ENCODE assay signal across 14 mouse cellular contexts in the genomic region with DNA sequence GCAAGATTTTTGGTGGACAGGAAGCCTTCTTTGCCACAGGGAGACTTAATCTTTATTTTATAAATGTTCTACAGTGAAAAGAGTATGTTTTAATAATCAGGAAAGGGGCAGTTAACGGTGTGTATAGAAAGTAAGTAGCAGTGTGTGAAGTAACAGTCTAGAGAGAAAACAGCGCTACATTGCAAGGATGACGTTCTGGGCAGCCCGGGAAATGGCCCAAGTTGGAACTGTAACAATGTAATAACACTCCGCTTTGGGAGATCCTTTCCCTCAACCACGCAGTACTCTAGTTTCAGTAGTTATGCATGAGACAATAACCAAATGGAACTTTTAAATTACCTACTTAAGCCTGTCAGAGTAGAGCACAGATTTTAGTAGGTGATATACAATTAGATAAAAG.
A peak's percentile ranks its signal among the peaks of the same experiment; 100 is the strongest.
DNase-seq lines count a peak whose midpoint lies in the region; ATAC-seq lines count a peak whose summit lies in the region.
"Had no signal": no experiment of that assay in that cellular context is flagged by ENCODE, and none has a peak within 500 bp of the region (broad histone marks: within the 10 kb centered on the region; RNA-seq: fewer than 3 reads in every experiment).

No protein-coding gene starts in this region.

- DNase-seq in heart, postnatal 10 days: peak; percentile 27 to 36
- no peak for DNase-seq in heart, postnatal 25 days (ENCODE audit: low spot score)
- DNase-seq in midbrain, embryonic 10.5 days (ENCODE audit: low spot score): no peak
- no peak for DNase-seq in retina, embryonic 14.5 days (ENCODE audit: low spot score)

- intact Hi-C loops in heart, postnatal 10 days (cut with DNase I): loop anchor here (1.0 to 10.0 kb wide), 4 partner anchors 48 to 381 kb away; no protein-coding TSS in a partner anchor
- intact Hi-C loops in heart, postnatal 25 days (cut with DNase I): loop anchor here (1.0 to 5.0 kb wide), 3 partner anchors 76 to 383 kb away; no protein-coding TSS in a partner anchor

- WGBS in midbrain, embryonic 13.5 days: 70% methylated on average over 6 of the region's 6 CpGs
- 81% methylated on average over 6 of the region's 6 CpGs for WGBS in midbrain, embryonic 10.5 days
- 39% methylated on average over 6 of the region's 6 CpGs for WGBS in embryonic facial prominence, embryonic 15.5 days
- 53% methylated on average over 6 of the region's 6 CpGs for WGBS in midbrain, embryonic 16.5 days

- H3K4me3 ChIP-seq in midbrain, embryonic 13.5 days (replicated peaks): no peak overlapping the region
- H3K4me3 ChIP-seq in midbrain, embryonic 10.5 days: no peak overlapping the region
- H3K4me3 ChIP-seq in embryonic facial prominence, embryonic 15.5 days (replicated peaks): no peak overlapping the region
- H3K4me3 ChIP-seq in midbrain, embryonic 16.5 days (ENCODE audit: low read depth, low read length): no peak overlapping the region
- H3K4me3 ChIP-seq: embryonic facial prominence, embryonic 13.5 days; heart, embryonic 13.5 days had no signal

- H3K27ac ChIP-seq in midbrain, embryonic 13.5 days: peak overlapping the region; percentile 49; the same call in 1 of the 2 replicates
- H3K27ac ChIP-seq in midbrain, embryonic 10.5 days (replicated peaks): no peak overlapping the region
- no peak overlapping the region for H3K27ac ChIP-seq in embryonic facial prominence, embryonic 15.5 days (replicated peaks)
- no peak overlapping the region for H3K27ac ChIP-seq in midbrain, embryonic 16.5 days (ENCODE audit: low read length)
- H3K27ac ChIP-seq: embryonic facial prominence, embryonic 13.5 days; heart, embryonic 13.5 days; hindbrain, postnatal 0 days had no signal

- no peaks in the 10 kb centered on the region for H3K36me3 ChIP-seq in midbrain, embryonic 13.5 days
- no peaks in the 10 kb centered on the region for H3K36me3 ChIP-seq in midbrain, embryonic 10.5 days
- no peaks in the 10 kb centered on the region for H3K36me3 ChIP-seq in embryonic facial prominence, embryonic 15.5 days
- no peaks in the 10 kb centered on the region for H3K36me3 ChIP-seq in midbrain, embryonic 16.5 days (ENCODE audit: control insufficient read depth, insufficient read depth, low read length)
- H3K36me3 ChIP-seq: embryonic facial prominence, embryonic 13.5 days; heart, embryonic 13.5 days had no signal

- H3K4me1 ChIP-seq in midbrain, embryonic 13.5 days (replicated peaks): 0 out of 2 replicates have a peak, but pooled peaks cover 6% of the 10 kb centered on the region
- 0 out of 2 replicates have a peak, but pooled peaks cover 3% of the 10 kb centered on the region for H3K4me1 ChIP-seq in midbrain, embryonic 10.5 days
- H3K4me1 ChIP-seq in embryonic facial prominence, embryonic 15.5 days: peaks cover 4% of the 10 kb centered on the region; the same call in 1 of the 2 replicates
- no peaks in the 10 kb centered on the region for H3K4me1 ChIP-seq in midbrain, embryonic 16.5 days (ENCODE audit: control insufficient read depth, insufficient read depth, low read length)

- no peaks in the 10 kb centered on the region for H3K27me3 ChIP-seq in midbrain, embryonic 13.5 days
- no peaks in the 10 kb centered on the region for H3K27me3 ChIP-seq in midbrain, embryonic 10.5 days (ENCODE audit: low read depth, poor library complexity, severe bottlenecking)
- H3K27me3 ChIP-seq in embryonic facial prominence, embryonic 15.5 days: no peaks in the 10 kb centered on the region
- H3K27me3 ChIP-seq in midbrain, embryonic 16.5 days (ENCODE audit: control insufficient read depth, insufficient read depth, low read depth, low read length): no peaks in the 10 kb centered on the region
- H3K27me3 ChIP-seq: embryonic facial prominence, embryonic 13.5 days; heart, embryonic 13.5 days; Patski had no signal

- H3K4me2 ChIP-seq in midbrain, embryonic 13.5 days (replicated peaks): no peak overlapping the region
- no peak overlapping the region for H3K4me2 ChIP-seq in embryonic facial prominence, embryonic 15.5 days (replicated peaks)
- H3K4me2 ChIP-seq in midbrain, embryonic 16.5 days (ENCODE audit: low read length): no peak overlapping the region
- H3K4me2 ChIP-seq: embryonic facial prominence, embryonic 13.5 days; heart, embryonic 13.5 days had no signal

- peak; percentile 40 for ATAC-seq in midbrain, embryonic 13.5 days
- 0 out of 2 replicates have a peak, but pooled peaks have one; percentile 59 for ATAC-seq in embryonic facial prominence, embryonic 15.5 days (ENCODE audit: insufficient number of reproducible peaks, low FRiP score, low TSS enrichment, low read depth)
- peak; percentile 53 for ATAC-seq in midbrain, embryonic 16.5 days
- no peak for ATAC-seq in monocyte, adult 5-6 weeks (replicated peaks; ENCODE audit: insufficient number of reproducible peaks, low FRiP score, low TSS enrichment, poor library complexity, severe bottlenecking)
- ATAC-seq: liver, postnatal 0 days had no signal

- no peaks in the 10 kb centered on the region for H3K9me3 ChIP-seq in midbrain, embryonic 13.5 days
- no peaks in the 10 kb centered on the region for H3K9me3 ChIP-seq in midbrain, embryonic 10.5 days (replicated peaks)
- no peaks in the 10 kb centered on the region for H3K9me3 ChIP-seq in embryonic facial prominence, embryonic 15.5 days (replicated peaks)
- no peaks in the 10 kb centered on the region for H3K9me3 ChIP-seq in midbrain, embryonic 16.5 days (replicated peaks; ENCODE audit: control insufficient read depth, low read length, poor library complexity, severe bottlenecking)
- H3K9me3 ChIP-seq: embryonic facial prominence, embryonic 13.5 days; heart, embryonic 13.5 days had no signal

- no peak overlapping the region for H3K9ac ChIP-seq in midbrain, embryonic 13.5 days (replicated peaks)
- no peak overlapping the region for H3K9ac ChIP-seq in embryonic facial prominence, embryonic 15.5 days
- H3K9ac ChIP-seq in midbrain, embryonic 16.5 days (ENCODE audit: low read depth, low read length): no peak overlapping the region
- H3K9ac ChIP-seq: embryonic facial prominence, embryonic 13.5 days; forebrain, postnatal 0 days; heart, embryonic 13.5 days; liver, postnatal 0 days had no signal

Comparison
In these comparisons a context has a peak if more than half of its experiments do, and no peak if none do; other contexts are left out.
1. DNase-seq: peak in heart, postnatal 10 days (2 of 2); none in heart, postnatal 25 days (single experiment), midbrain, embryonic 10.5 days (single experiment) and retina, embryonic 14.5 days (single experiment).